Mouse (Mus musculus) liver, embryonic 18 days (tissue): Measurements from ENCODE around the gene Exosc7. TPM values are rescaled to one million over a fixed set of nuclear protein-coding genes. Genes with fewer than 3 reads are reported as not detected.

Experiments
- polyA plus RNA-seq: library from polyadenylated mRNA; depleted of rRNA; stranded (reverse); fragments of >200 nt; gene quantifications from 2 replicates; pipeline ENCODE4 v1.2.3, GENCODE M21; 2012; rRNA removed

The Exosc7 gene
- 50.7 and 56.5 TPM in 2 replicates for polyA plus RNA-seq

GRCm38 (mm10) chr9:123112805-123113521 lies at the start of gene Exosc7, which contains the start of gene Zdhhc3:
Gene Exosc7, plus strand, starts transcription at chr9:123113215.
Gene Zdhhc3, minus strand, starts transcription at chr9:123113205.

GRCm38 (mm10) chr9:123150241-123151020 lies 37.4 kb downstream of the Exosc7 start, which contains the start of gene Clec3b:
Gene Clec3b, plus strand, starts transcription at chr9:123150946.

Other genes with a start within 250 kb of the Exosc7 start
- gene Zfp445, start 247.2 kb upstream of the Exosc7 start, polyA plus RNA-seq, result 20.0 and 20.1 TPM in 2 replicates
- gene Zkscan7, start 227.5 kb upstream of the Exosc7 start, polyA plus RNA-seq, result 2.5 and 2.7 TPM in 2 replicates
- 1.3 and 1.4 TPM in 2 replicates for gene Zfp105, start 190.1 kb upstream of the Exosc7 start, polyA plus RNA-seq
- gene 1110059G10Rik, start 162.2 kb upstream of the Exosc7 start, polyA plus RNA-seq, result 7.7 and 8.6 TPM in 2 replicates
- gene Kif15, start 162.2 kb upstream of the Exosc7 start, polyA plus RNA-seq, result 19.3 and 22.8 TPM in 2 replicates
- 5.1 and 5.4 TPM in 2 replicates for gene Tmem42, start 91.9 kb upstream of the Exosc7 start, polyA plus RNA-seq
- gene Tgm4, start 78.5 kb upstream of the Exosc7 start, polyA plus RNA-seq, result 0.08 and 0.09 TPM in 2 replicates
- gene Zdhhc3, start within 50 bp of the Exosc7 start, polyA plus RNA-seq, result 15.3 and 15.9 TPM in 2 replicates
- 0.55 and 0.70 TPM in 2 replicates for gene Clec3b, start 37.7 kb downstream of the Exosc7 start, polyA plus RNA-seq
- 1.4 and 1.5 TPM in 2 replicates for gene Cdcp1, start 102.8 kb downstream of the Exosc7 start, polyA plus RNA-seq
- 1.1 and 1.2 TPM in 2 replicates for gene Tmem158, start 147.5 kb downstream of the Exosc7 start, polyA plus RNA-seq